Mouse (Mus musculus): ENCODE data around the gene Nup210l. TPM values are rescaled to one million over a fixed set of nuclear protein-coding genes. Genes with fewer than 3 reads are reported as not detected.

Nup210l gene
- polyA plus RNA-seq, 1 experiment, result 0.16 TPM

GRCm38 (mm10) chr3:90241251-90241650 lies 137.3 kb downstream of the Nup210l start:
- TF ChIP-seq CTCF (IDR thresholded peaks at IDR 0.05; ENCODE audit: borderline replicate concordance, insufficient read depth, low read depth, low read length), result no peak
- no peak for TF ChIP-seq POLR2A (IDR thresholded peaks at IDR 0.05; ENCODE audit: borderline replicate concordance, insufficient read depth, low read length)
- H3K27me3 ChIP-seq (ENCODE audit: control insufficient read depth, insufficient read depth, low read length), result no peaks in the 10 kb centered on the region
- H3K27ac ChIP-seq (ENCODE audit: insufficient read depth, low read length), result no peak overlapping the region
- WGBS, result 81% methylated on average over 2 of the region's 2 CpGs
- no peaks in the 10 kb centered on the region for H3K4me1 ChIP-seq (ENCODE audit: control insufficient read depth, insufficient read depth, low read length)
- no peak overlapping the region for H3K4me3 ChIP-seq (replicated peaks; ENCODE audit: insufficient read depth, low read depth, low read length)
- no peak for DNase-seq

GRCm38 (mm10) chr3:90241669-90242358 lies 137.9 kb downstream of the Nup210l start:
- 87% methylated on average over 10 of the region's 10 CpGs for WGBS
- no peak overlapping the region for H3K4me3 ChIP-seq (replicated peaks; ENCODE audit: insufficient read depth, low read depth, low read length)

GRCm38 (mm10) chr3:90242984-90243775 lies 139.2 kb downstream of the Nup210l start, which contains the start of gene Creb3l4:
Gene Creb3l4, minus strand, starts transcription at chr3:90243512.
- DNase-seq, result no peak
- H3K4me3 ChIP-seq (replicated peaks; ENCODE audit: insufficient read depth, low read depth, low read length), result no peak within 1 kb of the TSS
- H3K27ac ChIP-seq (ENCODE audit: insufficient read depth, low read length), result no peak within 1 kb of the TSS
- no peaks in the 10 kb centered on the region for H3K4me1 ChIP-seq (ENCODE audit: control insufficient read depth, insufficient read depth, low read length)
- H3K27me3 ChIP-seq (ENCODE audit: control insufficient read depth, insufficient read depth, low read length), result no peaks in the 10 kb centered on the region
- no peak for TF ChIP-seq CTCF (IDR thresholded peaks at IDR 0.05; ENCODE audit: borderline replicate concordance, insufficient read depth, low read depth, low read length)
- TF ChIP-seq POLR2A (IDR thresholded peaks at IDR 0.05; ENCODE audit: borderline replicate concordance, insufficient read depth, low read length), result no peak
- WGBS, result 24% methylated on average over 19 of the region's 19 CpGs

More at GRCm38 (mm10) chr3:90241669-90242358, 137.9 kb downstream of the Nup210l start:
- TF ChIP-seq POLR2A (IDR thresholded peaks at IDR 0.05; ENCODE audit: borderline replicate concordance, insufficient read depth, low read length) (no peak), CTCF (IDR thresholded peaks at IDR 0.05; ENCODE audit: borderline replicate concordance, insufficient read depth, low read depth, low read length) (no peak)
- DNase-seq, result no peak
- no peaks in the 10 kb centered on the region for H3K27me3 ChIP-seq (ENCODE audit: control insufficient read depth, insufficient read depth, low read length)
- H3K27ac ChIP-seq (ENCODE audit: insufficient read depth, low read length), result no peak overlapping the region
- no peaks in the 10 kb centered on the region for H3K4me1 ChIP-seq (ENCODE audit: control insufficient read depth, insufficient read depth, low read length)

GRCm38 (mm10) chr3:90245406-90245805 lies 141.5 kb downstream of the Nup210l start:
- 80% methylated on average over 2 of the region's 2 CpGs for WGBS

GRCm38 (mm10) chr3:90247630-90247959 lies 143.7 kb downstream of the Nup210l start:
- TF ChIP-seq POLR2A (IDR thresholded peaks at IDR 0.05; ENCODE audit: borderline replicate concordance, insufficient read depth, low read length) (no peak), CTCF (IDR thresholded peaks at IDR 0.05; ENCODE audit: borderline replicate concordance, insufficient read depth, low read depth, low read length) (no peak)
- WGBS, result 0% methylated on average over 3 of the region's 3 CpGs
- no peaks in the 10 kb centered on the region for H3K27me3 ChIP-seq (ENCODE audit: control insufficient read depth, insufficient read depth, low read length)
- H3K4me1 ChIP-seq (ENCODE audit: control insufficient read depth, insufficient read depth, low read length), result peaks cover 5% of the 10 kb centered on the region
- DNase-seq, result no peak
- peak overlapping the region; percentile 53 for H3K4me3 ChIP-seq (replicated peaks; ENCODE audit: insufficient read depth, low read depth, low read length)
- H3K27ac ChIP-seq (ENCODE audit: insufficient read depth, low read length), result peak overlapping the region; percentile 55

More at GRCm38 (mm10) chr3:90245406-90245805, 141.5 kb downstream of the Nup210l start:
- no peak overlapping the region for H3K4me3 ChIP-seq (replicated peaks; ENCODE audit: insufficient read depth, low read depth, low read length)
- no peak for TF ChIP-seq POLR2A (IDR thresholded peaks at IDR 0.05; ENCODE audit: borderline replicate concordance, insufficient read depth, low read length)
- no peak for TF ChIP-seq CTCF (IDR thresholded peaks at IDR 0.05; ENCODE audit: borderline replicate concordance, insufficient read depth, low read depth, low read length)
- H3K27ac ChIP-seq (ENCODE audit: insufficient read depth, low read length), result no peak overlapping the region
- no peaks in the 10 kb centered on the region for H3K27me3 ChIP-seq (ENCODE audit: control insufficient read depth, insufficient read depth, low read length)
- no peak for DNase-seq
- H3K4me1 ChIP-seq (ENCODE audit: control insufficient read depth, insufficient read depth, low read length), result no peaks in the 10 kb centered on the region

- TF ChIP-seq CTCF (IDR thresholded peaks at IDR 0.05; ENCODE audit: borderline replicate concordance, insufficient read depth, low read depth, low read length), result no peak
- peak; percentile 49; the same call in 1 of the 2 replicates for TF ChIP-seq POLR2A (IDR thresholded peaks at IDR 0.05; ENCODE audit: borderline replicate concordance, insufficient read depth, low read length)
- no peaks in the 10 kb centered on the region for H3K27me3 ChIP-seq (ENCODE audit: control insufficient read depth, insufficient read depth, low read length)
- peak within 1 kb of the TSS; percentile 96 for H3K4me3 ChIP-seq (replicated peaks; ENCODE audit: insufficient read depth, low read depth, low read length)
- 1% methylated on average over 44 of the region's 44 CpGs for WGBS
- H3K4me1 ChIP-seq (ENCODE audit: control insufficient read depth, insufficient read depth, low read length), result peaks cover 5% of the 10 kb centered on the region
- peak; percentile 92 to 94 for DNase-seq
- peak within 1 kb of the TSS; percentile 92 for H3K27ac ChIP-seq (ENCODE audit: insufficient read depth, low read length)
Measured at GRCm38 (mm10) chr3:90247960-90248745, 144.2 kb downstream of the Nup210l start, which contains the start of gene Slc39a1. Gene Slc39a1, plus strand, starts transcription at chr3:90248172.

- peak in 1 of 2 experiments; percentile 54 for DNase-seq
- WGBS, result 6% methylated on average over 10 of the region's 10 CpGs
- H3K27ac ChIP-seq (ENCODE audit: insufficient read depth, low read length), result peak overlapping the region; percentile 92; the same call in 1 of the 2 replicates
- peaks cover 5% of the 10 kb centered on the region for H3K4me1 ChIP-seq (ENCODE audit: control insufficient read depth, insufficient read depth, low read length)
- peak overlapping the region; percentile 96 for H3K4me3 ChIP-seq (replicated peaks; ENCODE audit: insufficient read depth, low read depth, low read length)
- H3K27me3 ChIP-seq (ENCODE audit: control insufficient read depth, insufficient read depth, low read length), result no peaks in the 10 kb centered on the region
- TF ChIP-seq CTCF (IDR thresholded peaks at IDR 0.05; ENCODE audit: borderline replicate concordance, insufficient read depth, low read depth, low read length), result no peak
- TF ChIP-seq POLR2A (IDR thresholded peaks at IDR 0.05; ENCODE audit: borderline replicate concordance, insufficient read depth, low read length), result no peak
Measured at GRCm38 (mm10) chr3:90248746-90249100, 144.8 kb downstream of the Nup210l start.
